Mouse (Mus musculus) CH12.LX (cell line): ENCODE data around the gene Cnn3.

ENCODE experiments used
- CHD2 ChIP-seq: IDR thresholded peaks from 2 replicates; pipeline ENCODE4 v1.6.1; 2011; ENCODE audit warnings: low read length, improper control_type of control experiment
- CTCF ChIP-seq, 2 experiments: IDR thresholded peaks in 1 of 2; conservative IDR thresholded peaks in 1 of 2; 2 replicates each; pipeline ENCODE4 v1.5.1; 2011 to 2012; ENCODE audit warnings: low read depth in 2 of 2, low read length in 2 of 2, improper control_type of control experiment in 1 of 2, inconsistent platforms in 1 of 2, mild to moderate bottlenecking in 1 of 2, moderate library complexity in 1 of 2
- EP300 ChIP-seq: IDR thresholded peaks from 2 replicates; pipeline ENCODE4 v1.6.1; 2011; ENCODE audit warnings: low read length, improper control_type of control experiment
- MAX ChIP-seq: IDR thresholded peaks from 2 replicates; pipeline ENCODE4 v1.6.1; 2011; ENCODE audit warnings: low read length, improper control_type of control experiment
- NRF1 ChIP-seq: IDR thresholded peaks from 2 replicates; pipeline ENCODE4 v1.6.1; 2014; ENCODE audit warnings: low read depth, mild to moderate bottlenecking, inconsistent platforms, low read length, improper control_type of control experiment, moderate library complexity
- POLR2A ChIP-seq: IDR thresholded peaks from 2 replicates; pipeline ENCODE4 v1.6.1; 2011; ENCODE audit warnings: low read depth, mild to moderate bottlenecking, improper control_type of control experiment, low read length
- POLR2AphosphoS2 ChIP-seq: IDR thresholded peaks from 2 replicates; pipeline ENCODE4 v1.6.1; 2011; ENCODE audit warnings: low read depth, low read length, improper control_type of control experiment
- UBTF ChIP-seq: IDR thresholded peaks from 2 replicates; pipeline ENCODE4 v1.6.1; 2012; ENCODE audit warnings: low read depth, mild to moderate bottlenecking, inconsistent platforms, low read length, improper control_type of control experiment, moderate library complexity
- USF1 ChIP-seq: IDR thresholded peaks from 2 replicates; pipeline ENCODE4 v1.6.1; 2014; ENCODE audit warnings: low read depth, mild to moderate bottlenecking, inconsistent platforms, low read length, improper control_type of control experiment
- USF2 ChIP-seq: conservative IDR thresholded peaks from 2 replicates; pipeline ENCODE4 v1.6.1; 2011; ENCODE audit warnings: low read depth, low read length, improper control_type of control experiment
- ZC3H11A ChIP-seq: IDR thresholded peaks from 2 replicates; pipeline ENCODE4 v1.6.1; 2012; ENCODE audit warnings: low read depth, mild to moderate bottlenecking, inconsistent platforms, low read length, improper control_type of control experiment
- ZKSCAN1 ChIP-seq: IDR thresholded peaks from 2 replicates; pipeline ENCODE4 v1.6.1; 2012; ENCODE audit warnings: low read depth, inconsistent platforms, low read length, improper control_type of control experiment, borderline replicate concordance

DNA sequence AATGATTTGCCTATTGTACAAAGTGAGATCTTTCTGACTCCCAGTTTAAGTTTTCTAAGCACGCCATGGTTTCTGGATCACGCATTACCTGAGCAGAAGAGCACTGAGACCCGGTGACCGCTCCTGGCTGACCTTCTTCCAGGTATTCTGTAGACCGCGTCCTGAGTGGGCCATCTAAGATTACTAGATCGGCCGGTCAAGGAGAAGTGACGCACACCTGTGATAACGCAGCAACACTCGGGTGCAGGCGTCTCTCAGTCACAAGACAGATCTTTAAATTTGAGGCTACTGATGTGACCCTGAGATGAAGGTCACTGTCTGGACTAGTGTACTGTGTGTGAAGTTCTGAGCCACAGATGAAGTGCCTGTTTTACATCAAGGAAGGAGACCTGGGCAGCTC lies 15.2 kb downstream of the Cnn3 start:
- no peak for TF ChIP-seq ZKSCAN1
- TF ChIP-seq CTCF (conservative IDR thresholded peaks at IDR 0.05 in 1 of 2, IDR thresholded peaks at IDR 0.05 in 1 of 2; ENCODE audit: low read depth in 2 of 2, low read length in 2 of 2): no peak
- TF ChIP-seq UBTF: no peak
- no peak for TF ChIP-seq ZC3H11A
- no peak for TF ChIP-seq POLR2AphosphoS2
- TF ChIP-seq NRF1: no peak
- no peak for TF ChIP-seq USF2
- no peak for TF ChIP-seq EP300
- no peak for TF ChIP-seq MAX
- TF ChIP-seq POLR2A: no peak
- no peak for TF ChIP-seq USF1
- no peak for TF ChIP-seq CHD2
